Mouse (Mus musculus): ENCODE results near the gene Lcn9.

DNA sequence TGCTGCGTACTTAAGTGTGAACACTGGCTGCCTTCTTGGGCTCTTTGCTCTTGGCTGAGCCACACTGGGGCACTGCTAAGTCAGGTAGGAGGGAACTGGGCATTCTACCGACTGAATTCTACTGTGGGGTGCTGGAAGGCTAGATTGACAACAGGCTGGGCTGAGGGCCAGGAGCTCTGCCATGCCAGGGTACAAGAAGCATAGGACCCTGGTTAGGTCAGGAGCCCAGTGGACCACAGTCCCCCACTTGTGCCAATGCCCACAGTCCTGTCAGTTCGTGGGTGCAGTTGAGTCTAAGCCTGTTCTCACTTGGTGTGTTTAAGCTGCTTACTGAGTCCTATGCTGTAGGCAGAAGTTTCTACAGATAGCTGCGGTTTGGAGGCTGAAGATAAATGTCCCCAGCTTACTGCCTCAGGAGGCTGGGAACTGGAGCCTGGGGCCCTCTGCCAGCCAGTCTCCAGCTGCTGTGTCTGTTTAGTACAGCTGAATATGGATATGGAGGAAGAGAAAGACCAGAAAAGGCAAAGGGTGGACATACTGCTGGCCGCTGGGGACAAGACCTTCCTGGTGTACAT is 39.8 kb downstream of the Lcn9 start:
- TF ChIP-seq HCFC1 (IDR thresholded peaks at IDR 0.05; ENCODE audit: borderline replicate concordance, insufficient read depth, low read length) (no peak), CHD2 (IDR thresholded peaks at IDR 0.05; ENCODE audit: low read depth, low read length) (no peak), MAFK (IDR thresholded peaks at IDR 0.05; ENCODE audit: insufficient read depth, low read depth, low read length) (no peak), ZNF384 (IDR thresholded peaks at IDR 0.05; ENCODE audit: low read depth, low read length) (no peak), ZC3H11A (IDR thresholded peaks at IDR 0.05; ENCODE audit: borderline replicate concordance, low read depth, low read length) (no peak)
